Mouse (Mus musculus) testis, adult 2 months (tissue): ENCODE results near the gene Spred1. TPM values are rescaled to one million over a fixed set of nuclear protein-coding genes. Genes with fewer than 3 reads are reported as not detected.

Source experiments
- H3K27ac ChIP-seq: fragments of 200-500 bp; 2 replicates; pipeline ENCODE4 v1.5.1; 2012; ENCODE audit warnings: low read depth, low read length; ENCODE audit not compliant: control insufficient read depth, insufficient read depth
- H3K27me3 ChIP-seq: fragments of 200-500 bp; 2 replicates; pipeline ENCODE4 v1.6.1; 2012; ENCODE audit warnings: mild to moderate bottlenecking, low read length, moderate library complexity; ENCODE audit not compliant: control insufficient read depth, insufficient read depth
- H3K36me3 ChIP-seq: fragments of 200-500 bp; 2 replicates; pipeline ENCODE4 v1.6.1; 2012; ENCODE audit warnings: mild to moderate bottlenecking, low read length; ENCODE audit not compliant: control insufficient read depth, insufficient read depth
- H3K4me1 ChIP-seq: fragments of 200-500 bp; 2 replicates; pipeline ENCODE4 v1.6.1; 2012; ENCODE audit warnings: low read length; ENCODE audit not compliant: control insufficient read depth, insufficient read depth
- H3K4me3 ChIP-seq: fragments of 200-500 bp; 2 replicates; pipeline ENCODE4 v1.5.1; 2012; ENCODE audit warnings: low read depth, mild to moderate bottlenecking, low read length, moderate library complexity, mixed read lengths; ENCODE audit not compliant: control insufficient read depth
- CTCF ChIP-seq: fragments of 200-500 bp; IDR thresholded peaks from 2 replicates; pipeline ENCODE4 v1.5.1; 2012; ENCODE audit warnings: low read depth, mild to moderate bottlenecking, inconsistent platforms, low read length, moderate library complexity; ENCODE audit not compliant: control insufficient read depth, insufficient read depth, insufficient replicate concordance
- POLR2A ChIP-seq: fragments of 200-500 bp; IDR thresholded peaks from 2 replicates; pipeline ENCODE4 v1.6.1; 2012; ENCODE audit warnings: low read depth, mild to moderate bottlenecking, inconsistent platforms, low read length, moderate library complexity; ENCODE audit not compliant: control insufficient read depth
- polyA plus RNA-seq: library from polyadenylated mRNA; depleted of rRNA; stranded (reverse); fragments of >200 nt; gene quantifications from 2 replicates; pipeline ENCODE4 v1.2.3, GENCODE M21; 2012

The Spred1 gene
- polyA plus RNA-seq, 1 experiment = 1.0 TPM

DNA sequence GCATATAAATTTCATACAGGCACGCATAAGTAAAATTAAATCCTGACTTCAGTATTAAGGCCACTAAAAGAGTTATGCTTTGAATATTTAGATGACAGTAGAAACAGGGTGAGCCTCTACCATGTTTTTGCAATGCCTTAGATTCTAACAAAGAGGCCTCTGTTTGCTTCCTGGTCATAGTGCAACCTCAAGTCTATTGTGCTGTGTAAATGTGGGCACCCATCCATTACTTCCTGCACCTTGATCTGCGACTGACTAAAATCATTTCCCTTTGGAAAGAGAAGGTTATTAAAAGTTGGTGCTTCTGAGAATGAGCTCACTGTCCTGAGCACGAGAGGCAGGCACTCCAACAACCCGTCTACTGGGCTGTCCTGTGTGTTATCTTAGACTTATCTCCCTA lies 64.4 kb downstream of the Spred1 start:
- TF ChIP-seq POLR2A (no peak), CTCF (no peak)
- Histone ChIP-seq H3K4me1 (no peaks in the 10 kb centered on the region), H3K27ac (no peak overlapping the region), H3K36me3 (no peaks in the 10 kb centered on the region), H3K4me3 (no peak overlapping the region), H3K27me3 (no peaks in the 10 kb centered on the region)

DNA sequence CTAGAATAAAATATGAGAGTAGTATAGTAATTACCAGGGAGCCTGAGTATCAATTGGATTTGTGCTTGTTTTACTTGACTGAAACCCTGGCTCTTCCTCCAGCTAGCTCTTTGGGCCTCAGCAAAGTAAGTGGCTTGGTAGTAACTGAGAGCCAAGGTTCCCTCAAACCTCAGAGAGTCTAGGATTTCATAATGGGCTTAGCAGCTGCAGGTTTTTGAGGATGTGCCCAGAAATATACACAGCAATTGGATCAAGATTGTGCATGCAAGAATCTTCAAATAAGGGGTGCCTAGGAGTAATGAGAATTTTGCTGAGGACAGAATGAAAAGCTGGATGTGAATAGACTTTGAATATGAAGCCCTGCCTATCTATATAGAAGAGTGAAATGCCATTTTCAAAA lies 69.7 kb downstream of the Spred1 start:
- Histone ChIP-seq H3K27me3 (no peaks in the 10 kb centered on the region), H3K36me3 (no peaks in the 10 kb centered on the region), H3K4me3 (no peak overlapping the region), H3K4me1 (no peaks in the 10 kb centered on the region), H3K27ac (no peak overlapping the region)
- no peak for TF ChIP-seq CTCF
- TF ChIP-seq POLR2A = no peak

DNA sequence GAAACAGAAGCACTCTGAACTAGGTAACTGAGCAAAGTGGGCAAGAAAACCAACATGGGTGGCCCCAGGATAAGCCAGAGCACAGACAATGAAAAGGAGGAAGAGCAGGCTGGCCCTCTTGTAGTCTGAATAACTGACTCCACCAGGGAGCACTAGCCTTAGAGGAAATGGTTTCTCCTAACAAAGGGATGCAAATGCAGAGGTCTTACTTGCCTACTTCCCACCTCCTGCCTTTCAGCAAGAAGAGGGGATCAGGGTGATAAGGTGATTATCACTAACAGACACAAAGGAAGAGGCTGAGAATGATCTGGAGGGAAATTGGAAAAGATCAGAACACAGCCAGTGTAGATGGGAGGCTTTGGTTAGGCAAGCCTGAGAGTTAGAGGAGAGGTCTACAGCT lies 73.1 kb downstream of the Spred1 start:
- H3K36me3 ChIP-seq = no peaks in the 10 kb centered on the region
- TF ChIP-seq CTCF (no peak), POLR2A (no peak)
- no peaks in the 10 kb centered on the region for H3K27me3 ChIP-seq
- no peak overlapping the region for H3K4me3 ChIP-seq
- no peaks in the 10 kb centered on the region for H3K4me1 ChIP-seq
- no peak overlapping the region for H3K27ac ChIP-seq

DNA sequence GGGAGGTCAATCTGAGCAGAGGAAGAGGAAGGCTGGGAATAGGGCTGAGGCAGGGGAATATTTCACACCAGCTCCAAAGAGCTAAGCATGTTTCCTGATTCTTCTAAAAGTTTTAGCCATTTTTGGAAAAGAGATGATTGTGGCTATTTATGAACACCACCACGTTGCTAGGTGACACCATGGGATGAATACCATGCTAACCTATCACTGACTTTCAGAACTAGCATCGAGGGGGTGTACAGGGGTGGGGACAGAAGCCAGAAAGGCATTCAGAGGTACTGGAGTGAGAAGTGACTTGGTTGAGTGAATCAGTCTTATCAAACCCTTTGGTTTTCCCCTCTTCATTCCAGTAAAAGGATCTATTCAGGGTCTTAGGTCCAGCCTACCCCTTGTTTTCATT lies 74.0 kb downstream of the Spred1 start:
- no peaks in the 10 kb centered on the region for H3K4me1 ChIP-seq
- no peak overlapping the region for H3K4me3 ChIP-seq
- no peak overlapping the region for H3K27ac ChIP-seq
- H3K36me3 ChIP-seq = no peaks in the 10 kb centered on the region
- no peak for TF ChIP-seq POLR2A
- H3K27me3 ChIP-seq = no peaks in the 10 kb centered on the region

DNA sequence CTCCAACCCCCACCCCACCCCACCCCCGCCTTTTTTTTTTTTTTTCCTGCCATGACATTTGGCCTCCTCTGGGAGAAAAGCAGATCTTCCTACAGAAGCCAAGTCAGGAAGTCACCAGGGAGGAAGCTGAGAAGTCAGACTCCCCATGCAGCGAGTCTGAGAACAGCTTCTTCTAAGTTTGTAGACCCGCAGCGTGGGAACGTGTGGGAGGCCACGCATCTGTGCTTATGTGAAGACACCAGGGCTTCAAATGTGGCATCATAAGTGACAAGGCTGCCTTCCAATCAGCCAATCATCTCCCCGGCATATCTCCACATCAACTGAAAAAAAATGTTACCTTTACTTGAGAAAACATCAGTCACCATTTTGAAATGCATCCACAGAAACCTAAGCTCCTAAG lies 74.4 kb downstream of the Spred1 start:
- no peak overlapping the region for H3K27ac ChIP-seq
- no peak overlapping the region for H3K4me3 ChIP-seq
- H3K36me3 ChIP-seq = no peaks in the 10 kb centered on the region
- no peaks in the 10 kb centered on the region for H3K4me1 ChIP-seq
- H3K27me3 ChIP-seq = no peaks in the 10 kb centered on the region
- no peak for TF ChIP-seq CTCF
- no peak for TF ChIP-seq POLR2A

DNA sequence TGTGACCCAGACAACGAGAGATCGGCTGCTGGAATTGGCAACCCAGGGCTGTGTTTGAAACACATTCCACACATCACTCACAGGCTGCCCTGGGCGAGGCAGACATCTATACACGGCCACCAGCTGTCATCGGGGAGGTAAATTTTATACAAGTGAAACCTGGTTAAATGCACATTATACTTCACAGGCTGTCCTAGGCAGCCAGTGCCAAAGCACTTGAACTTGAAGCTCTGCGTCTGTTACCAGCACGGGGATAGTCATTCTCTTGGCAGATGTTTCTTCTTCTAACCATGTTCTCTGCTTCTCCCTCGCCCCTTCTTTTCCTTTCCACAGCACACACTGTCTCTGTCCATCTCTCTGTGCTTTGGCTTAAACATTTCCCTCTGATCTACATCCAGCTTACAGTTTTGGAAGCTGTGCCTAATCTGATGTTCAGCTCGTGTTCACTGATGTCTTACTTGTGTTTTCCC lies 79.7 kb downstream of the Spred1 start:
- Histone ChIP-seq H3K36me3 (no peaks in the 10 kb centered on the region), H3K4me1 (no peaks in the 10 kb centered on the region), H3K27me3 (no peaks in the 10 kb centered on the region), H3K4me3 (no peak overlapping the region), H3K27ac (no peak overlapping the region)
- TF ChIP-seq POLR2A = no peak
- no peak for TF ChIP-seq CTCF

DNA sequence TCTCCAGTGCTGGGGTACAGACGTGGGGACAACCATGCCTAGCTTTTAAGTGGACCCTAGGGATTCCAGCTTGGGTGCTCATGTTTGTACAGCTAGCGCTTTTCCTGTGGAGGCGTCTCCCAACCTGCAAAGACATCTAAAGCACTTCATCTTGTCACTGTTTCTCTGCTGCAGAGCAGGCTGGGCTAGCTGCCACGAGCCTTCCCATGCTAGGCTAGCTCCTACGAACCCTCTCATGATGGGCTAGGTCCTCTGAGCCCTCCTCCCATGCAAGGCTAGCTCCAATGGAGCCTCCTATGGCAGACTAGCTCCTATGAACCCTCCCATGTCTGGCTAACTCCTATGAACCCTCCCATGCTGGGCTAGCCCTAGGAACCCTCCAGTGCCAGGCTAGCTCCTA lies 82.2 kb downstream of the Spred1 start:
- H3K27ac ChIP-seq = no peak overlapping the region
- TF ChIP-seq CTCF (no peak), POLR2A (no peak)
- H3K36me3 ChIP-seq = no peaks in the 10 kb centered on the region
- H3K4me1 ChIP-seq = no peaks in the 10 kb centered on the region
- no peaks in the 10 kb centered on the region for H3K27me3 ChIP-seq
- no peak overlapping the region for H3K4me3 ChIP-seq

DNA sequence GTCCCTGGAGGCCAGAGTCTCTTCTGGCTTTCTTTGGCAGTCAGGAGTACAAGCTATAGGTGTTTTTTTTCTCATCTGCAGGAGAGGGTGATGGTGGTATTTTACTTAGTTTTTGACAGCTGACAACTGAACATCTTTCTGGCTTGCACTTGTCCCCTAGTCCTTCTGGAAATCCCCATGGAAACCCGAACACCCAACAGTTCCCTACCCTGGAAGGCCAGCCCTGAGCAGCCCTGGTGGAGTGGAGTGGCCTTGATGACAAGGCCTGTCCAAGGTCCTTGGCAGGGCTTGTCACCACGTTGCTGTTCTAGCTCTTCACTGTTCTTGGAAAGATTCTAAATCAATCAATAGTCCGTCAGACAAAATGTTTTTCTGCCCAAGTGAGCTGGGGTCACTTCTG lies 83.4 kb downstream of the Spred1 start:
- TF ChIP-seq POLR2A (no peak), CTCF (no peak)
- H3K36me3 ChIP-seq = no peaks in the 10 kb centered on the region
- no peak overlapping the region for H3K4me3 ChIP-seq
- H3K4me1 ChIP-seq = no peaks in the 10 kb centered on the region
- H3K27ac ChIP-seq = no peak overlapping the region
- no peaks in the 10 kb centered on the region for H3K27me3 ChIP-seq
